Mouse (Mus musculus) megakaryocyte, embryonic 14.5 days (primary cell): ENCODE results near the gene Pex5.

Experiments
- FLI1 ChIP-seq: IDR thresholded peaks from 2 replicates; pipeline ENCODE4 v1.6.1; 2012; ENCODE audit warnings: low read length, inconsistent platforms, mixed read lengths
- GATA1 ChIP-seq: IDR thresholded peaks from 3 replicates; pipeline ENCODE4 v1.6.1; 2012; ENCODE audit warnings: mixed read lengths, low read length, inconsistent platforms, borderline replicate concordance

GRCm38 (mm10) chr6:124360549-124360948 is 54.3 kb downstream of the Pex5 start:
- TF ChIP-seq GATA1 (no peak), FLI1 (no peak)
